Mouse (Mus musculus): ENCODE measurements around the gene Clasp2. TPM values are rescaled to one million over a fixed set of nuclear protein-coding genes. Genes with fewer than 3 reads are reported as not detected.
A peak's percentile ranks its signal among the peaks of the same experiment; 100 is the strongest.
"Not testable (repeated sequence)": the region's sequence is repeated elsewhere in the genome, so short reads cannot be mapped to it uniquely, and the experiment has no call there.

Gene Clasp2
- polyA plus RNA-seq, 1 experiment from 2014 or later, result 8.7 TPM

DNA sequence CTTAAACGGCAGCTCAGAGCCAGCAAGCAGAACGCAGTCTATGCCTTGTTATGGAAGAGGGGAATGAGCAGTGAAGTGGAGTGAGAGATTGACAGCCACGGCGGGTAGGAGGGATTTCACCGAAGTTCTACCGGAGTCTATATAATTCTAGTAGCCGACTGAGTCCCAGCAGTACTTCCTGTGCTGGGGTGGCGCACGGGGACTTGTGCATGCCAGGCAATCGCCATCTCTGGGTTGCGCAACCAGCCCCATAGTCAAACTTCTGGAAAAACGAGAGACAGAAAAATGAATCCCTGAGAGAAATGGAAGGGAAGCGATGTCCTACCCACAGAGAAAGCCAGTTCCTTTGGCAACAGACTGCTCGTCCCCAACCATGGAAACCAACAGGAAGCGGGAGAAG is 16.6 kb upstream of the Clasp2 start:
- Histone ChIP-seq H3K27me3 (ENCODE audit: control insufficient read depth, insufficient read depth, low read depth, low read length) (no peaks in the 10 kb centered on the region), H3K4me1 (ENCODE audit: control insufficient read depth, low read depth, low read length) (no peaks in the 10 kb centered on the region), H3K27ac (ENCODE audit: low read length) (no peak overlapping the region), H3K4me2 (ENCODE audit: low read depth, low read length) (no peak overlapping the region), H3K36me3 (ENCODE audit: control insufficient read depth, insufficient read depth) (no peaks in the 10 kb centered on the region), H3K9ac (ENCODE audit: low read depth, low read length) (no peak overlapping the region), H3K4me3 (ENCODE audit: low read depth, low read length) (no peak overlapping the region), H3K9me3 (replicated peaks; ENCODE audit: control insufficient read depth, low read length) (no peaks in the 10 kb centered on the region)
- WGBS (ENCODE audit: insufficient replicate concordance), result 64% methylated on average over 15 of the region's 15 CpGs
- no peak for ATAC-seq (ENCODE audit: low read depth)

- WGBS (ENCODE audit: insufficient replicate concordance), result 54% methylated on average over 5 of the region's 5 CpGs
Observed at GRCm38 (mm10) chr9:113725609-113726008, 15.7 kb upstream of the Clasp2 start.

GRCm38 (mm10) chr9:113726131-113726530 is 15.1 kb upstream of the Clasp2 start:
- Histone ChIP-seq H3K9me3 (replicated peaks; ENCODE audit: control insufficient read depth, low read length) (no peaks in the 10 kb centered on the region), H3K36me3 (ENCODE audit: control insufficient read depth, insufficient read depth) (no peaks in the 10 kb centered on the region), H3K4me1 (ENCODE audit: control insufficient read depth, low read depth, low read length) (no peaks in the 10 kb centered on the region), H3K27me3 (ENCODE audit: control insufficient read depth, insufficient read depth, low read depth, low read length) (no peaks in the 10 kb centered on the region), H3K4me3 (ENCODE audit: low read depth, low read length) (no peak overlapping the region), H3K9ac (ENCODE audit: low read depth, low read length) (no peak overlapping the region), H3K27ac (ENCODE audit: low read length) (no peak overlapping the region), H3K4me2 (ENCODE audit: low read depth, low read length) (no peak overlapping the region)
- 54% methylated on average over 3 of the region's 3 CpGs for WGBS (ENCODE audit: insufficient replicate concordance)
- no peak for ATAC-seq (ENCODE audit: low read depth)

More at GRCm38 (mm10) chr9:113725609-113726008, 15.7 kb upstream of the Clasp2 start:
- not testable (repeated sequence) for ATAC-seq (ENCODE audit: low read depth); H3K9me3 ChIP-seq (replicated peaks; ENCODE audit: control insufficient read depth, low read length); H3K4me1 ChIP-seq (ENCODE audit: control insufficient read depth, low read depth, low read length); H3K27ac ChIP-seq (ENCODE audit: low read length); H3K4me3 ChIP-seq (ENCODE audit: low read depth, low read length); H3K9ac ChIP-seq (ENCODE audit: low read depth, low read length); H3K4me2 ChIP-seq (ENCODE audit: low read depth, low read length); H3K27me3 ChIP-seq (ENCODE audit: control insufficient read depth, insufficient read depth, low read depth, low read length); H3K36me3 ChIP-seq (ENCODE audit: control insufficient read depth, insufficient read depth)

- Histone ChIP-seq H3K9ac (ENCODE audit: low read depth, low read length) (no peak overlapping the region), H3K4me3 (ENCODE audit: low read depth, low read length) (no peak overlapping the region), H3K27me3 (ENCODE audit: control insufficient read depth, insufficient read depth, low read depth, low read length) (no peaks in the 10 kb centered on the region), H3K4me2 (ENCODE audit: low read depth, low read length) (no peak overlapping the region), H3K36me3 (ENCODE audit: control insufficient read depth, insufficient read depth) (no peaks in the 10 kb centered on the region), H3K4me1 (ENCODE audit: control insufficient read depth, low read depth, low read length) (no peaks in the 10 kb centered on the region), H3K9me3 (replicated peaks; ENCODE audit: control insufficient read depth, low read length) (no peaks in the 10 kb centered on the region), H3K27ac (ENCODE audit: low read length) (no peak overlapping the region)
- WGBS (ENCODE audit: insufficient replicate concordance), result 57% methylated on average over 18 of the region's 18 CpGs
- no peak for ATAC-seq (ENCODE audit: low read depth)
Observed at GRCm38 (mm10) chr9:113726991-113727680, 14.1 kb upstream of the Clasp2 start.

DNA sequence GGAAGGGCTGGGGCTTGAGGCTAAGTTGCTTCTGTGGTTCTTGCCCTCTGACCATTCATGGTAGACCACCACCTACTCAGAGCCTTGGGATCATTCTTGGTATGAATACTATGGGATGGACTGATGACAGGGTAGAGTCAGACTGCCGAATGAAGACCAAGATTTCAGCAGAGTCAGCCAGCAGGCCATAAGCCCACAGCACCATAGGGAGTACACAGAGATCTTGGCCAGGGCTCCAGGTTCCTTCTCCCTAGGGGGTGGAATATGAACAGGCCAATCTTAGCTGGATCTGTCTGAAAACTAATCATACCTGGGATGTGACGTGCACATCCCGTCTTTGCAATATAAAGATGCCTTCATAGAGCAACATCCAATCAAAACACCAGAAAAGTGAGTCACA is 9.7 kb upstream of the Clasp2 start:
- no peaks in the 10 kb centered on the region for H3K9me3 ChIP-seq (replicated peaks; ENCODE audit: control insufficient read depth, low read length)
- WGBS (ENCODE audit: insufficient replicate concordance), result 70% methylated on average over 3 of the region's 3 CpGs
- no peak overlapping the region for H3K27ac ChIP-seq (ENCODE audit: low read length)
- no peaks in the 10 kb centered on the region for H3K4me1 ChIP-seq (ENCODE audit: control insufficient read depth, low read depth, low read length)
- H3K4me2 ChIP-seq (ENCODE audit: low read depth, low read length), result no peak overlapping the region
- H3K9ac ChIP-seq (ENCODE audit: low read depth, low read length), result no peak overlapping the region
- no peak overlapping the region for H3K4me3 ChIP-seq (ENCODE audit: low read depth, low read length)
- no peak for ATAC-seq (ENCODE audit: low read depth)
- H3K36me3 ChIP-seq (ENCODE audit: control insufficient read depth, insufficient read depth), result no peaks in the 10 kb centered on the region
- no peaks in the 10 kb centered on the region for H3K27me3 ChIP-seq (ENCODE audit: control insufficient read depth, insufficient read depth, low read depth, low read length)

- H3K4me3 ChIP-seq (ENCODE audit: low read depth, low read length), result no peak overlapping the region
- H3K27ac ChIP-seq (ENCODE audit: low read length), result no peak overlapping the region
- no peak overlapping the region for H3K9ac ChIP-seq (ENCODE audit: low read depth, low read length)
- peaks cover 7% of the 10 kb centered on the region for H3K4me1 ChIP-seq (ENCODE audit: control insufficient read depth, low read depth, low read length)
- H3K27me3 ChIP-seq (ENCODE audit: control insufficient read depth, insufficient read depth, low read depth, low read length), result no peaks in the 10 kb centered on the region
- H3K36me3 ChIP-seq (ENCODE audit: control insufficient read depth, insufficient read depth), result no peaks in the 10 kb centered on the region
- H3K9me3 ChIP-seq (replicated peaks; ENCODE audit: control insufficient read depth, low read length), result no peaks in the 10 kb centered on the region
- no peak for ATAC-seq (ENCODE audit: low read depth)
- H3K4me2 ChIP-seq (ENCODE audit: low read depth, low read length), result no peak overlapping the region
Observed at GRCm38 (mm10) chr9:113735920-113736319, 5.4 kb upstream of the Clasp2 start.

- Histone ChIP-seq H3K36me3 (ENCODE audit: control insufficient read depth, insufficient read depth) (no peaks in the 10 kb centered on the region), H3K9me3 (replicated peaks; ENCODE audit: control insufficient read depth, low read length) (no peaks in the 10 kb centered on the region), H3K4me3 (ENCODE audit: low read depth, low read length) (no peak overlapping the region), H3K4me2 (ENCODE audit: low read depth, low read length) (no peak overlapping the region), H3K9ac (ENCODE audit: low read depth, low read length) (no peak overlapping the region), H3K27ac (ENCODE audit: low read length) (no peak overlapping the region), H3K27me3 (ENCODE audit: control insufficient read depth, insufficient read depth, low read depth, low read length) (no peaks in the 10 kb centered on the region), H3K4me1 (ENCODE audit: control insufficient read depth, low read depth, low read length) (peaks cover 11% of the 10 kb centered on the region)
- ATAC-seq (ENCODE audit: low read depth), result no peak
- WGBS (ENCODE audit: insufficient replicate concordance), result 67% methylated on average over 9 of the region's 9 CpGs
Observed at GRCm38 (mm10) chr9:113738021-113738420, 3.3 kb upstream of the Clasp2 start.

- 69% methylated on average over 6 of the region's 6 CpGs for WGBS (ENCODE audit: insufficient replicate concordance)
Observed at GRCm38 (mm10) chr9:113738941-113739340, 2.3 kb upstream of the Clasp2 start.

DNA sequence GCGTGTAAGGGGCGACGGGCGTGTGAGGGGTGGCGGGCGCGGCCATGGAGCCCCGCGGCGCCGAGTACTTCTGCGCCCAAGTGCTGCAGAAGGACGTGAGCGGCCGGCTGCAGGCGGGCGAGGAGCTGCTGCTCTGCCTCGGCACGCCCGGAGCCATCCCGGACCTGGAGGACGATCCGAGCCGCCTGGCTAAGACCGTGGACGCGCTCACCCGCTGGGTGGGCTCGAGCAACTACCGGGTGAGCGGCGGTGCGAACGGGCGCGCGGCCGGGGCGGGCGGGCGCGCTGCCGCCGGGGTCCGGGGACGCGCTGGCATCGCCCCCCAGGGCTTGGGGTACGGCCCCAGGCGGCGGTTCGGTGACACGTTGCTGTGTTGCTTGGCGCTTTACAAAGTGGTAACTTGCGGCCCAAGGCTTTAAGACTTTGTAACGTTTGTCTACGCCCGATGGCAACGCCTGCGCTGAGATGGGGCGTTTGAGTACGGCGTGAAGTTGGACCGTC is 414 bp downstream of the Clasp2 start:
- under 1% methylated on average over 64 of the region's 64 CpGs for WGBS (ENCODE audit: insufficient replicate concordance)
- ATAC-seq (ENCODE audit: low read depth), result peak; percentile 57
- H3K9ac ChIP-seq (ENCODE audit: low read depth, low read length), result peak overlapping the region; percentile 89
- H3K4me1 ChIP-seq (ENCODE audit: control insufficient read depth, low read depth, low read length), result peaks cover 13% of the 10 kb centered on the region
- H3K27me3 ChIP-seq (ENCODE audit: control insufficient read depth, insufficient read depth, low read depth, low read length), result no peaks in the 10 kb centered on the region
- no peaks in the 10 kb centered on the region for H3K9me3 ChIP-seq (replicated peaks; ENCODE audit: control insufficient read depth, low read length)
- peak overlapping the region; percentile 94 for H3K4me3 ChIP-seq (ENCODE audit: low read depth, low read length)
- peak overlapping the region; percentile 82 for H3K4me2 ChIP-seq (ENCODE audit: low read depth, low read length)
- no peaks in the 10 kb centered on the region for H3K36me3 ChIP-seq (ENCODE audit: control insufficient read depth, insufficient read depth)
- H3K27ac ChIP-seq (ENCODE audit: low read length), result peak overlapping the region; percentile 78

More at GRCm38 (mm10) chr9:113738941-113739340, 2.3 kb upstream of the Clasp2 start:
- H3K4me1 ChIP-seq (ENCODE audit: control insufficient read depth, low read depth, low read length), result peaks cover 13% of the 10 kb centered on the region
- no peak overlapping the region for H3K4me3 ChIP-seq (ENCODE audit: low read depth, low read length)
- no peaks in the 10 kb centered on the region for H3K36me3 ChIP-seq (ENCODE audit: control insufficient read depth, insufficient read depth)
- no peak overlapping the region for H3K27ac ChIP-seq (ENCODE audit: low read length)
- H3K4me2 ChIP-seq (ENCODE audit: low read depth, low read length), result no peak overlapping the region
- H3K27me3 ChIP-seq (ENCODE audit: control insufficient read depth, insufficient read depth, low read depth, low read length), result no peaks in the 10 kb centered on the region
- ATAC-seq (ENCODE audit: low read depth), result no peak
- H3K9me3 ChIP-seq (replicated peaks; ENCODE audit: control insufficient read depth, low read length), result no peaks in the 10 kb centered on the region
- no peak overlapping the region for H3K9ac ChIP-seq (ENCODE audit: low read depth, low read length)

All from liver, embryonic 16.5 days (tissue).